Mouse (Mus musculus): ENCODE results near the gene Clic6. TPM values are rescaled to one million over a fixed set of nuclear protein-coding genes. Genes with fewer than 3 reads are reported as not detected.

The Clic6 gene
- polyA plus RNA-seq, 1 experiment from 2014 or later, result 8.0 TPM

GRCm38 (mm10) chr16:92472898-92473297 is 12.6 kb upstream of the Clic6 start:
- WGBS, result 60% methylated on average over 3 of the region's 3 CpGs
- Histone ChIP-seq H3K27me3 (peaks cover 10% of the 10 kb centered on the region; the same call in 1 of the 2 replicates), H3K27ac (no peak overlapping the region), H3K4me3 (replicated peaks) (no peak overlapping the region), H3K9me3 (replicated peaks) (no peaks in the 10 kb centered on the region), H3K4me2 (no peak overlapping the region), H3K36me3 (no peaks in the 10 kb centered on the region), H3K4me1 (no peaks in the 10 kb centered on the region), H3K9ac (no peak overlapping the region)
- ATAC-seq (replicated peaks; ENCODE audit: low FRiP score), result no peak

- peaks cover 31% of the 10 kb centered on the region for H3K27me3 ChIP-seq
- no peaks in the 10 kb centered on the region for H3K9me3 ChIP-seq (replicated peaks)
- no peak overlapping the region for H3K27ac ChIP-seq
- no peak overlapping the region for H3K4me3 ChIP-seq (replicated peaks)
- H3K4me2 ChIP-seq, result no peak overlapping the region
- peaks cover 5% of the 10 kb centered on the region; the same call in 1 of the 2 replicates for H3K4me1 ChIP-seq
- no peak overlapping the region for H3K9ac ChIP-seq
- ATAC-seq (replicated peaks; ENCODE audit: low FRiP score), result peak; percentile 60; the same call in 1 of the 2 replicates
- no peaks in the 10 kb centered on the region for H3K36me3 ChIP-seq
- 64% methylated on average over 25 of the region's 25 CpGs for WGBS
Measured at GRCm38 (mm10) chr16:92475093-92475860, 10.3 kb upstream of the Clic6 start.

GRCm38 (mm10) chr16:92478561-92479150 is 6.9 kb upstream of the Clic6 start:
- WGBS, result 11% methylated on average over 20 of the region's 23 CpGs

GRCm38 (mm10) chr16:92487086-92487485 is 1.6 kb downstream of the Clic6 start:
- H3K4me2 ChIP-seq, result no peak overlapping the region
- no peak overlapping the region for H3K4me3 ChIP-seq (replicated peaks)
- no peaks in the 10 kb centered on the region for H3K36me3 ChIP-seq
- no peak overlapping the region for H3K9ac ChIP-seq
- H3K27ac ChIP-seq, result no peak overlapping the region
- WGBS, result 69% methylated on average over 6 of the region's 6 CpGs
- H3K27me3 ChIP-seq, result no peaks in the 10 kb centered on the region
- no peak for ATAC-seq (replicated peaks; ENCODE audit: low FRiP score)
- no peaks in the 10 kb centered on the region for H3K9me3 ChIP-seq (replicated peaks)
- no peaks in the 10 kb centered on the region for H3K4me1 ChIP-seq

More at GRCm38 (mm10) chr16:92478561-92479150, 6.9 kb upstream of the Clic6 start:
- peaks cover 33% of the 10 kb centered on the region for H3K27me3 ChIP-seq
- no peaks in the 10 kb centered on the region for H3K9me3 ChIP-seq (replicated peaks)
- H3K4me2 ChIP-seq, result peak overlapping the region; percentile 54
- no peak overlapping the region; the same call in 1 of the 2 replicates for H3K4me3 ChIP-seq (replicated peaks)
- no peak for ATAC-seq (replicated peaks; ENCODE audit: low FRiP score)
- H3K27ac ChIP-seq, result no peak overlapping the region
- no peaks in the 10 kb centered on the region for H3K36me3 ChIP-seq
- peaks cover 5% of the 10 kb centered on the region; the same call in 1 of the 2 replicates for H3K4me1 ChIP-seq
- no peak overlapping the region for H3K9ac ChIP-seq

DNA sequence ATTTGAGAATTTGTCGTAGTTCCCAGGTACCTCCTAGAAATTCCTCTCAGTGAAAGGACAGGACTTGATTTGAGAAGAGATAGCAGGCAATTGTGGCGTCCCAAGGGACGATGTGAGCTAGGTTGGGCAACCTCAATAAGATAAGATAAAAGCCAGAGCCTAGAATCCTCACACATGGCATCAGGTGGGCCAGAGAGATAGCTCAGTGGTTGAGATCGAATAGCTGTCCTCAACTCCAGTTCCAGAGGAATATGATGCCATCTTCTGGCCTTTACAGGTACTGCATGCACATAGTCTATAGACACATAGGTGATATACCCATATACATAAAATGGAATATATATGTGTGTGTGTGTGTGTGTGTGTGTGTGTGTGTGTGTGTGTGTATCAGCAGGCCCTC is 2.0 kb downstream of the Clic6 start:
- Histone ChIP-seq H3K9ac (no peak overlapping the region), H3K4me3 (replicated peaks) (no peak overlapping the region), H3K9me3 (replicated peaks) (no peaks in the 10 kb centered on the region), H3K4me2 (no peak overlapping the region), H3K36me3 (no peaks in the 10 kb centered on the region), H3K27me3 (peaks cover 3% of the 10 kb centered on the region; the same call in 1 of the 2 replicates), H3K27ac (no peak overlapping the region), H3K4me1 (0 out of 2 replicates have a peak, but pooled peaks cover 3% of the 10 kb centered on the region)
- no peak for ATAC-seq (replicated peaks; ENCODE audit: low FRiP score)
- WGBS, result 63% methylated on average over 4 of the region's 4 CpGs

GRCm38 (mm10) chr16:92488456-92488855 is 2.9 kb downstream of the Clic6 start:
- 85% methylated on average over 5 of the region's 5 CpGs for WGBS
- Histone ChIP-seq H3K36me3 (no peaks in the 10 kb centered on the region), H3K4me1 (0 out of 2 replicates have a peak, but pooled peaks cover 3% of the 10 kb centered on the region), H3K9ac (no peak overlapping the region), H3K9me3 (replicated peaks) (no peaks in the 10 kb centered on the region), H3K27ac (no peak overlapping the region), H3K4me2 (no peak overlapping the region), H3K27me3 (peaks cover 7% of the 10 kb centered on the region; the same call in 1 of the 2 replicates), H3K4me3 (replicated peaks) (no peak overlapping the region)
- ATAC-seq (replicated peaks; ENCODE audit: low FRiP score), result no peak

DNA sequence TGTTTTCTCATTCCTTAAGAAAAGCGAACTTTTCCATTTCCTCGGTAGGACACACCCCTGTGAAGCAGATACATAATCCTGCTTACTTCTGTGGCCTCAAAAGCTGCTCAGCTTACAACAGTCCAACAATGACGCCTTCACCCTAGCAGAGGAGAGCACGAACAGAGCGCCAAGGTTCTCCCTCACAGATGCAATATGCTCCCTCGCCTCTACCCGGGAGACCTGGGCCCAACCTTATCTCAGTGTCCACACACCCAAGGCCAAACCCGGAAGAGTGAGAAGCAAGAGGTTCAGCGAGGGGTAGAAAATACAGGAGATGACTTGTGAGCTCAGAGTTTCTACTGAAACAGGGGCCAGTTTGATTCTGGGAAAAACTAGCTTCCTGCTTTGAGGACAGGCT is 3.8 kb downstream of the Clic6 start:
- 0 out of 2 replicates have a peak, but pooled peaks cover 5% of the 10 kb centered on the region for H3K4me1 ChIP-seq
- H3K27ac ChIP-seq, result 0 out of 2 replicates have a peak overlapping the region, but pooled peaks have one; percentile 10
- H3K27me3 ChIP-seq, result peaks cover 7% of the 10 kb centered on the region; the same call in 1 of the 2 replicates
- no peaks in the 10 kb centered on the region for H3K9me3 ChIP-seq (replicated peaks)
- no peaks in the 10 kb centered on the region for H3K36me3 ChIP-seq
- H3K9ac ChIP-seq, result no peak overlapping the region
- no peak overlapping the region for H3K4me3 ChIP-seq (replicated peaks)
- no peak overlapping the region for H3K4me2 ChIP-seq
- 74% methylated on average over 9 of the region's 9 CpGs for WGBS
- no peak for ATAC-seq (replicated peaks; ENCODE audit: low FRiP score)

GRCm38 (mm10) chr16:92497851-92498588 is 12.5 kb downstream of the Clic6 start:
- no peak for ATAC-seq (replicated peaks; ENCODE audit: low FRiP score)
- 7% methylated on average over 26 of the region's 26 CpGs for WGBS
- Histone ChIP-seq H3K27me3 (peaks cover 55% of the 10 kb centered on the region), H3K4me3 (replicated peaks) (peak overlapping the region; percentile 51), H3K9ac (peak overlapping the region; percentile 42; the same call in 1 of the 2 replicates), H3K27ac (no peak overlapping the region), H3K4me2 (peak overlapping the region; percentile 87), H3K36me3 (no peaks in the 10 kb centered on the region), H3K4me1 (peaks cover 21% of the 10 kb centered on the region), H3K9me3 (replicated peaks) (no peaks in the 10 kb centered on the region; the same call in 1 of the 2 replicates)

GRCm38 (mm10) chr16:92498589-92498981 is 13.0 kb downstream of the Clic6 start:
- no peak overlapping the region for H3K27ac ChIP-seq
- under 1% methylated on average over 34 of the region's 34 CpGs for WGBS
- ATAC-seq (replicated peaks; ENCODE audit: low FRiP score), result peak; percentile 45

GRCm38 (mm10) chr16:92499324-92499723 is 13.8 kb downstream of the Clic6 start:
- H3K27ac ChIP-seq, result no peak overlapping the region
- H3K9me3 ChIP-seq (replicated peaks), result no peaks in the 10 kb centered on the region; the same call in 1 of the 2 replicates
- no peak overlapping the region for H3K9ac ChIP-seq
- peak overlapping the region; percentile 87 for H3K4me2 ChIP-seq
- peaks cover 19% of the 10 kb centered on the region for H3K4me1 ChIP-seq
- peaks cover 53% of the 10 kb centered on the region for H3K27me3 ChIP-seq
- ATAC-seq (replicated peaks; ENCODE audit: low FRiP score), result no peak
- peak overlapping the region; percentile 51 for H3K4me3 ChIP-seq (replicated peaks)
- WGBS, result 16% methylated on average over 15 of the region's 15 CpGs
- H3K36me3 ChIP-seq, result no peaks in the 10 kb centered on the region

More at GRCm38 (mm10) chr16:92498589-92498981, 13.0 kb downstream of the Clic6 start:
- no peaks in the 10 kb centered on the region for H3K36me3 ChIP-seq
- H3K9me3 ChIP-seq (replicated peaks), result no peaks in the 10 kb centered on the region; the same call in 1 of the 2 replicates
- peak overlapping the region; percentile 87 for H3K4me2 ChIP-seq
- peaks cover 53% of the 10 kb centered on the region for H3K27me3 ChIP-seq
- peak overlapping the region; percentile 42; the same call in 1 of the 2 replicates for H3K9ac ChIP-seq
- H3K4me1 ChIP-seq, result peaks cover 21% of the 10 kb centered on the region
- H3K4me3 ChIP-seq (replicated peaks), result peak overlapping the region; percentile 51

GRCm38 (mm10) chr16:92500534-92500933 is 15.0 kb downstream of the Clic6 start:
- peaks cover 19% of the 10 kb centered on the region for H3K4me1 ChIP-seq
- ATAC-seq (replicated peaks; ENCODE audit: low FRiP score), result no peak
- 86% methylated on average over 8 of the region's 8 CpGs for WGBS
- H3K9ac ChIP-seq, result no peak overlapping the region
- peaks cover 53% of the 10 kb centered on the region for H3K27me3 ChIP-seq
- H3K4me3 ChIP-seq (replicated peaks), result no peak overlapping the region
- H3K4me2 ChIP-seq, result no peak overlapping the region
- no peaks in the 10 kb centered on the region; the same call in 1 of the 2 replicates for H3K9me3 ChIP-seq (replicated peaks)
- no peaks in the 10 kb centered on the region for H3K36me3 ChIP-seq
- no peak overlapping the region for H3K27ac ChIP-seq

All from kidney, embryonic 15.5 days (tissue).